Mouse (Mus musculus): ENCODE measurements around the gene Tceal1.
"Not testable (repeated sequence)": the region's sequence is repeated elsewhere in the genome, so short reads cannot be mapped to it uniquely, and the experiment has no call there.

Tceal1 gene

GRCm38 (mm10) chrX:136707446-136708167 lies at the start of gene Tceal1:
Gene Tceal1 (plus strand): TSS chrX:136707982.
- peak; percentile 62 for DNase-seq (ENCODE audit: low read depth, low spot score)

GRCm38 (mm10) chrX:136666281-136666706 lies 41.5 kb upstream of the Tceal1 start:
- DNase-seq (ENCODE audit: low read depth, low spot score), result no peak

GRCm38 (mm10) chrX:136666762-136667464 lies 40.9 kb upstream of the Tceal1 start:
- DNase-seq (ENCODE audit: low read depth, low spot score), result not testable (repeated sequence)

- DNase-seq (ENCODE audit: low read depth, low spot score), result no peak
Measured at GRCm38 (mm10) chrX:136668794-136669193, 39.0 kb upstream of the Tceal1 start.

- no peak for DNase-seq (ENCODE audit: low read depth, low spot score)
Measured at GRCm38 (mm10) chrX:136680989-136681388, 26.8 kb upstream of the Tceal1 start.

GRCm38 (mm10) chrX:136691606-136692293 lies 16.0 kb upstream of the Tceal1 start:
- not testable (repeated sequence) for DNase-seq (ENCODE audit: low read depth, low spot score)

GRCm38 (mm10) chrX:136692294-136692675 lies 15.5 kb upstream of the Tceal1 start:
- no peak for DNase-seq (ENCODE audit: low read depth, low spot score)

- no peak for DNase-seq (ENCODE audit: low read depth, low spot score)
Measured at GRCm38 (mm10) chrX:136693196-136693595, 14.6 kb upstream of the Tceal1 start.

- peak; percentile 27 for DNase-seq (ENCODE audit: low read depth, low spot score)
Measured at GRCm38 (mm10) chrX:136708168-136708681, 443 bp downstream of the Tceal1 start.

GRCm38 (mm10) chrX:136708782-136709181 lies 1.0 kb downstream of the Tceal1 start:
- DNase-seq (ENCODE audit: low read depth, low spot score), result no peak

- not testable (repeated sequence) for DNase-seq (ENCODE audit: low read depth, low spot score)
Measured at GRCm38 (mm10) chrX:136714742-136715474, 7.1 kb downstream of the Tceal1 start.

GRCm38 (mm10) chrX:136732016-136732415 lies 24.2 kb downstream of the Tceal1 start:
- DNase-seq (ENCODE audit: low read depth, low spot score), result no peak

- no peak for DNase-seq (ENCODE audit: low read depth, low spot score)
Measured at GRCm38 (mm10) chrX:136740087-136740790, 32.5 kb downstream of the Tceal1 start.

GRCm38 (mm10) chrX:136740791-136741650 lies 33.2 kb downstream of the Tceal1 start:
- peak; percentile 98 for DNase-seq (ENCODE audit: low read depth, low spot score)

- DNase-seq (ENCODE audit: low read depth, low spot score), result no peak
Measured at GRCm38 (mm10) chrX:136741651-136742201, 33.9 kb downstream of the Tceal1 start.

- DNase-seq (ENCODE audit: low read depth, low spot score), result no peak
Measured at GRCm38 (mm10) chrX:136742241-136742640, 34.5 kb downstream of the Tceal1 start.

GRCm38 (mm10) chrX:136742661-136743103 lies 34.9 kb downstream of the Tceal1 start:
- no peak for DNase-seq (ENCODE audit: low read depth, low spot score)

- DNase-seq (ENCODE audit: low read depth, low spot score), result no peak
Measured at GRCm38 (mm10) chrX:136743459-136743858, 35.7 kb downstream of the Tceal1 start, which contains the start of gene Morf4l2. Gene Morf4l2 (minus strand): TSS chrX:136743690.

- no peak for DNase-seq (ENCODE audit: low read depth, low spot score)
Measured at GRCm38 (mm10) chrX:136744663-136745062, 36.9 kb downstream of the Tceal1 start.

Measured in telencephalon, adult 2 months (tissue).